8 mouse cellular contexts compared by ENCODE assay signal in the genomic region with DNA sequence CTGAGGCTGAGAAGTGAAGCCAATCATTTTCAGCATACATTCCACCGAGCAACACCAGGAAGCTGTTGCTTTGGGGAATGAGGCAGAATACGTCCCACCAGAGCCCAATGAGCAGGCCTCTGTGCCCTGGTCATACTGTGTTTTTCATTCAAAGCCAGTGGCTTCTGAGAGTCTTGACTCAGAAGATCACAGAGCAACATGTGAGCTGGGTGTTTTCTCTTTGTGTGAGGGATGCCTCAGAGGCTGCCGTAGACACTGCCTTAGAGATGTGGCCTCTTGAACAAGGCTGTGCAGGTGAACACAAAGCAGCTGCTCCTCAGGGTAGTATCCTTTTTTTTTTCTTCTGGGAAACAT.
A peak's percentile ranks its signal among the peaks of the same experiment; 100 is the strongest.
DNase-seq lines count a peak whose midpoint lies in the region; ATAC-seq and TF ChIP-seq lines count a peak whose summit lies in the region.

No protein-coding gene starts in this region.

- 0 out of 2 replicates have a peak overlapping the region, but pooled peaks have one; percentile 32 for H3K4me2 ChIP-seq in liver, embryonic 15.5 days
- H3K4me2 ChIP-seq in liver, embryonic 12.5 days: no peak overlapping the region
- H3K4me2 ChIP-seq in forebrain, embryonic 12.5 days: peak overlapping the region; percentile 33
- H3K4me2 ChIP-seq in hindbrain, postnatal 0 days (ENCODE audit: low read depth, low read length): peak overlapping the region; percentile 44
- H3K4me2 ChIP-seq in neural tube, embryonic 12.5 days (replicated peaks): peak overlapping the region; percentile 48

- no peaks in the 10 kb centered on the region for H3K9me3 ChIP-seq in liver, embryonic 15.5 days (replicated peaks)
- 0 out of 2 replicates have a peak, but pooled peaks cover 8% of the 10 kb centered on the region for H3K9me3 ChIP-seq in liver, embryonic 12.5 days (replicated peaks)
- peaks cover 17% of the 10 kb centered on the region; the same call in 1 of the 2 replicates for H3K9me3 ChIP-seq in forebrain, embryonic 12.5 days
- H3K9me3 ChIP-seq in hindbrain, postnatal 0 days (ENCODE audit: low read length): no peaks in the 10 kb centered on the region
- H3K9me3 ChIP-seq in neural tube, embryonic 12.5 days: peaks cover 8% of the 10 kb centered on the region

- no peaks in the 10 kb centered on the region for H3K36me3 ChIP-seq in liver, embryonic 15.5 days (replicated peaks)
- H3K36me3 ChIP-seq in liver, embryonic 12.5 days: no peaks in the 10 kb centered on the region
- no peaks in the 10 kb centered on the region for H3K36me3 ChIP-seq in forebrain, embryonic 12.5 days (replicated peaks)
- no peaks in the 10 kb centered on the region for H3K36me3 ChIP-seq in hindbrain, postnatal 0 days (ENCODE audit: insufficient read depth, low read length)
- H3K36me3 ChIP-seq in neural tube, embryonic 12.5 days: no peaks in the 10 kb centered on the region

- peaks cover 11% of the 10 kb centered on the region for H3K4me1 ChIP-seq in liver, embryonic 15.5 days (replicated peaks)
- peaks cover 16% of the 10 kb centered on the region for H3K4me1 ChIP-seq in liver, embryonic 12.5 days
- peaks cover 27% of the 10 kb centered on the region for H3K4me1 ChIP-seq in forebrain, embryonic 12.5 days
- peaks cover 6% of the 10 kb centered on the region; the same call in 1 of the 2 replicates for H3K4me1 ChIP-seq in hindbrain, postnatal 0 days (ENCODE audit: insufficient read depth, low read length)
- peaks cover 28% of the 10 kb centered on the region for H3K4me1 ChIP-seq in neural tube, embryonic 12.5 days

- no peak overlapping the region for H3K27ac ChIP-seq in liver, embryonic 15.5 days (replicated peaks)
- no peak overlapping the region for H3K27ac ChIP-seq in liver, embryonic 12.5 days
- peak overlapping the region; percentile 92 for H3K27ac ChIP-seq in forebrain, embryonic 12.5 days
- H3K27ac ChIP-seq in hindbrain, postnatal 0 days: peak overlapping the region; percentile 72
- H3K27ac ChIP-seq in neural tube, embryonic 12.5 days: peak overlapping the region; percentile 68

- H3K4me3 ChIP-seq in liver, embryonic 15.5 days (replicated peaks): no peak overlapping the region
- H3K4me3 ChIP-seq in liver, embryonic 12.5 days: no peak overlapping the region
- no peak overlapping the region for H3K4me3 ChIP-seq in forebrain, embryonic 12.5 days (replicated peaks)
- H3K4me3 ChIP-seq in hindbrain, postnatal 0 days (ENCODE audit: low read length): no peak overlapping the region
- H3K4me3 ChIP-seq in neural tube, embryonic 12.5 days: no peak overlapping the region; the same call in 1 of the 2 replicates

- DNase-seq in hindbrain, postnatal 0 days (ENCODE audit: low spot score): no peak
- no peak for DNase-seq in cerebellum, adult 11-12 months
- DNase-seq in gastrocnemius, postnatal 4 days (ENCODE audit: low spot score in 2 of 2): no peak
- DNase-seq in adrenal gland, postnatal 14 days: no peak

- ATAC-seq in liver, embryonic 15.5 days (ENCODE audit: insufficient read depth): no peak
- no peak for ATAC-seq in liver, embryonic 12.5 days
- peak; percentile 45; the same call in 1 of the 2 replicates for ATAC-seq in forebrain, embryonic 12.5 days (ENCODE audit: low FRiP score)
- ATAC-seq in hindbrain, postnatal 0 days: peak; percentile 66
- peak; percentile 54 for ATAC-seq in neural tube, embryonic 12.5 days (ENCODE audit: low FRiP score, low read depth)

- no peak for TF ChIP-seq CTCF in hindbrain, postnatal 0 days (IDR thresholded peaks at IDR 0.05; ENCODE audit: low read depth)

- H3K27me3 ChIP-seq in liver, embryonic 15.5 days: no peaks in the 10 kb centered on the region
- no peaks in the 10 kb centered on the region for H3K27me3 ChIP-seq in liver, embryonic 12.5 days (replicated peaks)
- no peaks in the 10 kb centered on the region for H3K27me3 ChIP-seq in forebrain, embryonic 12.5 days
- H3K27me3 ChIP-seq in hindbrain, postnatal 0 days (ENCODE audit: insufficient read depth, low read length): no peaks in the 10 kb centered on the region
- H3K27me3 ChIP-seq in neural tube, embryonic 12.5 days (replicated peaks): no peaks in the 10 kb centered on the region

- H3K9ac ChIP-seq in liver, embryonic 15.5 days: no peak overlapping the region
- H3K9ac ChIP-seq in liver, embryonic 12.5 days: no peak overlapping the region
- H3K9ac ChIP-seq in forebrain, embryonic 12.5 days: no peak overlapping the region; the same call in 1 of the 2 replicates
- no peak overlapping the region; the same call in 1 of the 2 replicates for H3K9ac ChIP-seq in hindbrain, postnatal 0 days (replicated peaks; ENCODE audit: low read length)
- H3K9ac ChIP-seq in neural tube, embryonic 12.5 days: no peak overlapping the region

- WGBS in liver, embryonic 15.5 days (ENCODE audit: insufficient replicate concordance): 51% methylated on average over 3 of the region's 3 CpGs
- WGBS in liver, embryonic 12.5 days (ENCODE audit: insufficient replicate concordance): 56% methylated on average over 3 of the region's 3 CpGs
- WGBS in forebrain, embryonic 12.5 days: 15% methylated on average over 3 of the region's 3 CpGs
- WGBS in hindbrain, postnatal 0 days: 11% methylated on average over 3 of the region's 3 CpGs
- 25% methylated on average over 3 of the region's 3 CpGs for WGBS in neural tube, embryonic 12.5 days

Comparison
In these comparisons a context has a peak if more than half of its experiments do, and no peak if none do; other contexts are left out.
1. ATAC-seq: peak in forebrain, embryonic 12.5 days (single experiment), hindbrain, postnatal 0 days (single experiment) and neural tube, embryonic 12.5 days (single experiment); none in liver, embryonic 15.5 days (single experiment) and liver, embryonic 12.5 days (single experiment).
2. H3K27ac ChIP-seq: peak in forebrain, embryonic 12.5 days (single experiment), hindbrain, postnatal 0 days (single experiment) and neural tube, embryonic 12.5 days (single experiment); none in liver, embryonic 15.5 days (single experiment) and liver, embryonic 12.5 days (single experiment).